Mouse (Mus musculus): ENCODE data around the gene Slc25a5.

Slc25a5 gene

GRCm38 (mm10) chrX:36804196-36804595 lies 8.7 kb downstream of the Slc25a5 start:
- DNase-seq, result no peak

GRCm38 (mm10) chrX:36805466-36806235 lies 10.2 kb downstream of the Slc25a5 start:
- DNase-seq, result no peak

GRCm38 (mm10) chrX:36807360-36808317 lies 12.2 kb downstream of the Slc25a5 start:
- peak; percentile 71 to 78 for DNase-seq

- no peak for DNase-seq
Measured at GRCm38 (mm10) chrX:36808318-36808683, 12.8 kb downstream of the Slc25a5 start.

- DNase-seq, result no peak
Measured at GRCm38 (mm10) chrX:36811377-36811776, 15.9 kb downstream of the Slc25a5 start.

- no peak for DNase-seq
Measured at GRCm38 (mm10) chrX:36814161-36814836, 18.8 kb downstream of the Slc25a5 start.

GRCm38 (mm10) chrX:36815022-36815421 lies 19.6 kb downstream of the Slc25a5 start:
- DNase-seq, result no peak

GRCm38 (mm10) chrX:36815439-36815838 lies 20.0 kb downstream of the Slc25a5 start:
- DNase-seq, result no peak

- no peak for DNase-seq
Measured at GRCm38 (mm10) chrX:36816368-36816899, 21.0 kb downstream of the Slc25a5 start.

- DNase-seq, result no peak
Measured at GRCm38 (mm10) chrX:36816953-36817441, 21.5 kb downstream of the Slc25a5 start.

GRCm38 (mm10) chrX:36819575-36819974 lies 24.1 kb downstream of the Slc25a5 start:
- DNase-seq, result no peak

- DNase-seq, result peak in 1 of 2 experiments; percentile 7
Measured at GRCm38 (mm10) chrX:36820201-36820600, 24.8 kb downstream of the Slc25a5 start.

- no peak for DNase-seq
Measured at GRCm38 (mm10) chrX:36823932-36824711, 28.7 kb downstream of the Slc25a5 start.

- DNase-seq, result no peak
Measured at GRCm38 (mm10) chrX:36825032-36825431, 29.6 kb downstream of the Slc25a5 start.

GRCm38 (mm10) chrX:36826873-36827272 lies 31.4 kb downstream of the Slc25a5 start:
- DNase-seq, result no peak

- DNase-seq, result no peak
Measured at GRCm38 (mm10) chrX:36830271-36830670, 34.8 kb downstream of the Slc25a5 start.

GRCm38 (mm10) chrX:36831632-36832031 lies 36.2 kb downstream of the Slc25a5 start:
- no peak for DNase-seq

GRCm38 (mm10) chrX:36833397-36834084 lies 38.1 kb downstream of the Slc25a5 start:
- DNase-seq, result peak; percentile 7 to 46

- DNase-seq, result no peak
Measured at GRCm38 (mm10) chrX:36837069-36837676, 41.7 kb downstream of the Slc25a5 start.

GRCm38 (mm10) chrX:36839391-36839790 lies 43.9 kb downstream of the Slc25a5 start:
- DNase-seq, result no peak

GRCm38 (mm10) chrX:36841698-36842097 lies 46.2 kb downstream of the Slc25a5 start:
- no peak for DNase-seq

Measured in thymus, adult 18-20 months (tissue).